Mouse (Mus musculus) spleen, postnatal 10 days (tissue): ENCODE data around the gene Pi4k2a.
A peak's percentile ranks its signal among the peaks of the same experiment; 100 is the strongest.

ENCODE experiments used
- DNase-seq, 2 experiments: peaks; one replicate each; pipeline ENCODE4 v3.0.0; 2021 to 2022; ENCODE audit warnings: low spot score in 2 of 2

The Pi4k2a gene

DNA sequence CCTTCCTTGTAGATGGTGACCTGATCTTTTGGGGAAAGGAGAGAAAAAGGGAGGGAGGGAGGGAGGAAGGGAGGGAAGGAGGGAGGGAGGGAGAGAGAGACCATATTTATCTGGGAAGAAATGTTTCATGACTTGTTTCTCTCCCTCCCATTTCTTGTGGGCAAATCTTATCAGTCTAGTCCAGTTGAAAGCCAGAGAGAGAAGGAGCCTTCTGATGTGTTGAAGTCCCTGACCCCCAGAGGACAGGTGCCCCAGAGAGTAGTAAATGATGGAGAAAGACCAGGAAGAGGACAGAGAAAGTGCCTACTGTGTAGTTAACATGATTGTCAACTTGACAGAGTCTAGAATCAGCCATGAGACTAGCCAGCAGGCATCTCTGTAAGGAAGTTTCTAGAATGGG, 44.8 kb downstream of the Pi4k2a start:
- DNase-seq, result no peak

DNA sequence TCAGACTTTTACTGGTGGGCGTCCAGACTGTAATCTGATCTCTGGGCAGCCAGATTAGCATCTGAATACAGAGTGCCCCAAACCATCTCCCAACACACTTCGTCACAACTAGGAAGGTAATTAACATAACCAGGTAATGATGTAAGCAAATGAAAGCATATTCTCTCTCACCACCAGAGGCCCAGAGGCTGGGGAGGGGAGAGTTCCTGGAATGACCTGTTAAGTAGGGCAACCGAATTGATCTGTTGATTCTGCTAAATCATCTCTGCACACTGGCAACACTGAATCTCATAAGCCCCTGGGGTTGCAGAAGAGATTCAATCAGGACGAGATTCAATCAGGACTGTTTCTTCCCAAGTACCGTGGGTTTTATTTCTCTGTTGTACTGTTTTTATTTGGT, 45.9 kb downstream of the Pi4k2a start:
- DNase-seq, result no peak

DNA sequence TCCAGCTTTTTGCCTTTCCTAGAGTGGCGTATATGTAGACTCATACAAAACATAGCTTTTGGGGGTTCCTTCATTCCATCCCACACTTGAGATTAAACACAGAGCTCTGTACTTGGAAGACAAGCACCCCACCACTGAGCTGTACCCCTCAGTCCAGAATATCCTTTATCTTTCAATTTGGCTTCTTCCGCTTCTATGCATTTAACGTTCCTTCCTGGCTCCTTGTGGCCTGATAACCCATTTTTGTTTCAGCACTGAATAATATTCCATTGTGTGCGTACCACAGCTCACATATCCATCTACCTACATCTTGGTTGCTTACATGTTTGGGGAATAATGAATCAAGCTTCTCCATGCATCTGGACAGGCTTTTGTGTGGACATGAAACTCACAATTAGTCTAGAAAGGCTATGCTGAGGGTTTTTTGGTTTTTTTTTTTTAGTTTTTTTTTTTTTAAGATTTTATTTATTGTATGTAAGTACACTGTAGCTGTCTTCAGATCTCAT, 47.0 kb downstream of the Pi4k2a start:
- no peak for DNase-seq

DNA sequence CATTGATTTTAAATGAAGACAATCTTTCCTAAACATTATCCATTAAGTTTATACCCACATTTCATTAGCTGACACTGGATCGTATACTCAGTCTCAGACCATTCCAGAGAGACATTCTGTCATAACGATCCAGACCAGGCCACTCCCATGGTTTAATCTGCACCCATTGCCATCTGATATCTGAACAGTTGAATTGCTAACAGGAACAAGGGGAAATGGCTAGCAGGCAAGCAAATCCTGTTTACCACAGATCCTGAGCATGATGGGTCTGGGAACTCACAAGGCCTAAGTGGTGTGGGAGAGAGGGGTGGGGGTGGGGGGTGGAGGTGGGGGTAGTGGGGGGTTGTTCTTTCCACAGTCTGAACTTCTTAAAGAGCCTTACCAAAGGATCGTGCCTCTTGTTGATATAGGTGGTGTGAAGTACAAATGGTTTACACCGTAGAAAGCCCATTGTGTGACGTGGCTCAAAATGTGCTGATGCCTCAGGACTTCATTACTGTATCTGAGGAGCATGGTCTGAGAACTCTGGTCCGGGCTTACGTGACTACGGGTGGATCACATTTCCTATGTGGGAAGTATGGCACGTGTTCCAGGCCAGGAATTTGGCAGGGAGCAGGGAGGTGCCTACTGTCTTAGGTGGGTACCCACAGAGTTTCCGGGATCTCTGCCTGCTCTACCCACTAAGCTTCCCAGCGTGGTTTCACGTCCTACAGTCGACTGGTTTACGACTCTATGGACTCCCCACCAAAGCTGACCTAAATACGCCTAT, 48.4 kb downstream of the Pi4k2a start:
- DNase-seq, result no peak

DNA sequence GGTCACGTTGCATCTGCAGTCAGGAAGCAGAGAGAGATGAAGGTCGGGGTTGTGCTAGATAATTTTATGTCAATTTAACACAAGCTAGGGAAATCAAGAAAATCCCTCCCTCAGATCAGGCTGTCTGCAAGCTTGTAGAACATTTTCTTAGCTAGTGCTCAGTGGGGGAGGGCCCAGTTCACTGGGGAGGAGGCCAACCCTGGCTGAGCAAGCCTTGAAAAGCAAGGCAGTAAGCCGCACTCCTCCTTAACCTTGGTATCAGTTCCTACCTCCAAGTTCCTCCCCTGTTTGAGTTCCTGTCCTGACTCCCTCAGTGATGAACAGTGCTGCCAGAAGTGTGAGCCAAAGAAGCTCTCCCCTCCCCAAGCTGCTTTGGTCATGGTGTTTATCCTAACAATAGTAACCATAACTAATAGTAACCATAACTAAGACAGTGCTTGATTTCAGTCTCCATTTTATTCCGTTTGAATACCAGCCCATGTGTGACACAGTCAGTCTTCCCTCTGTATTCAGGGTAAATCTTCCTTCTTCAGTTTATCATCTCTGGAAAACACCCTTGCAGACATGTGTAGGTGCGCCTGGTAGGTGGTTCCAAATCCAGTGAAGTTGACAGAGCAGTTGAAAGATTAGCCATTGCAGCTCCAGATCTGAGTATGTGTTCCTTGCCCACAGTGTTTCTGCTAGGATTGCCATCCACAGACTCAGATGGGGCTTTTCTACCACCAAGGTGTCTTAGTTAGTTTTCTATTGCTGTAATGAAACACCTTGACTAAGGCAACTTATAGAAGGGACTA, 49.7 kb downstream of the Pi4k2a start:
- DNase-seq, result no peak

DNA sequence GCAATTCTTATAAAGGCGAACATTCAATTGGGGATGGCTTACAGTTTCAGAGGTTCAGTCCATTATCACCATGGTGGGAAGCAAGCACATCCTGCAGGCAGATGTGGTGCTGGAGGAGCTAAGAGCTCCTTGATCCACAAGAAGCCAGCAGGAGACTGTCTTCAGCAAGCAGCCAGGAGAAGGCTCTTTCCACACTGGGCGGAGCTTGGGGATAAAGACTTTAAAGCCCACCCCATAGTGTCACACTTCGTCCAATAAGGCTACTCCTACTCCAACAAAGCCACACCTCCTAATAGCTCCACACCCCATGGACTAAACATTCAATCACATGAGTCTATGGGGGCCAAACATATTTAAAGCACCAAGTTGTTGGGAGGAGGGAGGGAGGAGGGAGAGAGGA, 51.7 kb downstream of the Pi4k2a start:
- DNase-seq, result no peak

DNA sequence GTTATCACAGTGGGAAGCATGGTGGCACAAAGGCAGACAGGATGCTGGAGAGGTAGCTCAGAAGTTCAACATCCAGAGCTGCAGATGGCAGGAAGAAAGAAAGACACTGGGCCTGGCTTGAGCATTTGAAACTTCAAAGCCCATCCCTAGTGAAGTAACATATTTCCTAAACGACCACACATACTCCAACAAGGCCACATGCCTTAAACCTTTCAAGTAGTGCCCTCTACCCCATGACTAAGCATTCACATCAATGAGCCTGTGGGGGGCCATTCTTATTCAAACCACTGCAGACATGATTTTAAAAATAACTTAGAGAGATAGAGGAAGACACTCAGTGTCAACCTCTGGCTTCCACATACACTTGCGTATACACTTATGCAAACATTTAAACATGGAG, 52.5 kb downstream of the Pi4k2a start:
- DNase-seq, result no peak

DNA sequence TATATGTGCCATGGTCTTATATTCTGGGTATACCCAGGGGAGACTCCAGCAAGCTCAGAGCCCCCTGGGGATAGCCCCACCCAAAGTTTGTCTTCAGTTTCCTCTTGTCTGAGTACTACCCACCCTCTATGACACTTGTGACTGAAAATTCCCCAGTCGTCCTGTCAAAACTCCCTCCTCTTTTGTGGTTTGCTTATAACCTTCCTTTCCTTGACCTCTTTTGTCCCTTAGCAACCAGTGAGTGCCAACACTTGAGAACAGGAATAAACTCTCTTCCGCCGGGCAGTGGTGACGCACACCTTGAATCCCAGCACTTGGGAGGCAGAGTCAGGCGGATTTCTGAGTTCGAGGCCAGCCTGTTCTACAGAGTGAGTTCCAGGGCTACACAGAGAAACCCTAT, 53.8 kb downstream of the Pi4k2a start:
- no peak for DNase-seq

DNA sequence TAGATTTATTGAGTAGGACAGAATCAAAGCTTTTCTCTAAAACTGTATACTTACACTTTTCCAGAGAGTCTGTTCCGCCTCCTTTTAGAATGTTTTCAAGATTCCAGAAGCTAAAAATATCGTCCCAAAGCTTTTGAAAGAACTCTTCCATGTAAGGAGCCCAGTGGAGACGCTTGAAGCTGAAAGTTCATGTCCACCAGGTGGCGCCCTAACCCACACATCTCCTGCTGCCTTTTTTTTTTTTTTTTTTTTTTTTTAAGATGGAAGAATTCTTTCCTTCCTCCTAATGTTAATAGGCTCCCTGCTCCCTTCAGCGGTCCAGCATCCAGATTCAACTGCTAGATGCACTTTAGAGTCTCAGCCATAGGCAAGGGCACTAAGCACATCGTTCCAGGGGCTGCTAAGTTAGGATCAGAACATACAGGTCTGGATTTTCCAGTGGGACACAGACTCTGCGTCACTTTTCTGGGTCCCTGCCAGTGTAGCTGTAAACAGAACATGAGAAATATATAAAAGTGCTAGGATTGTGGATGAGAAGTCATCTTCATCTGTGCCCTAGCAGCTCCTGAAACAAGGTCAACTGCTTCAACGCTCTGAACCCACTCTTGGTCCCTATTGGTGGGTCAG, 54.4 kb downstream of the Pi4k2a start:
- peak; percentile 61 to 91 for DNase-seq

DNA sequence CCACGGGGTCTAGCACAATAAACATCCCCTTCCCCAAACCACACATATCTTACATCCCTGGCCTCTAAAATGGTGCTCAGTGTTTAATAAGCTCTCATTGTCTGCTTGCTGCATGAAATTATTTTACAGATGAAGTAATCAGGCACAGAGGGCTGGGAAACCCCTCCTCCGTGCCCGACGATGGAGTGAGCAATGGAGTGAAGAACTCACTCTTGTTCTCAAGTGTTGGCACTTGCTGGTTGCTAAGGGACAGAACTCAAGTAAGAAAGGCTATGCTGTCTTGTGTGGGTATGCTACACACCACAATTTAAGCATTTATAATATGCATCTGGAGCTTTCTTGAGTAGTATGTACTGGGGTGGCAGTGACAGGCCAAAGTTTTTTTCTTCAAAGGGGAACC, 54.9 kb downstream of the Pi4k2a start:
- no peak for DNase-seq

DNA sequence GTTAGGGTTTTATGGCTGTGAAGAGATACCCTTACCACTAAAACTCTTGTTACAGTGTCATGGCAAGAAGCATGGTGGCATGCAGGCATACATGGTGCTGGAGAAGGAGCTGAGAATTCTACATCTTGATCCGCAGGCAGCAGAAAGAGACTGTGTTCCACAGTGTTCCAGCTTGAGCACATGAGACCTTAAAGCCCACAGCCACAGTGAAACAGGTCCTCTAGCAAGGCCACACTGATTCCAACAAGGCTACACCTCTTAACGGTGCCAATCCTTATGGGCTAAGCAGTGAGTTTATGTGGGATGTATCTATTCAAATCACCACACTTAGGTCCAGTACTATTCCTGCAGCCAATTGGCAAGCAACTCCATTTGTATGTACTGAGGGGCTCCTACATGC, 55.5 kb downstream of the Pi4k2a start:
- no peak for DNase-seq

DNA sequence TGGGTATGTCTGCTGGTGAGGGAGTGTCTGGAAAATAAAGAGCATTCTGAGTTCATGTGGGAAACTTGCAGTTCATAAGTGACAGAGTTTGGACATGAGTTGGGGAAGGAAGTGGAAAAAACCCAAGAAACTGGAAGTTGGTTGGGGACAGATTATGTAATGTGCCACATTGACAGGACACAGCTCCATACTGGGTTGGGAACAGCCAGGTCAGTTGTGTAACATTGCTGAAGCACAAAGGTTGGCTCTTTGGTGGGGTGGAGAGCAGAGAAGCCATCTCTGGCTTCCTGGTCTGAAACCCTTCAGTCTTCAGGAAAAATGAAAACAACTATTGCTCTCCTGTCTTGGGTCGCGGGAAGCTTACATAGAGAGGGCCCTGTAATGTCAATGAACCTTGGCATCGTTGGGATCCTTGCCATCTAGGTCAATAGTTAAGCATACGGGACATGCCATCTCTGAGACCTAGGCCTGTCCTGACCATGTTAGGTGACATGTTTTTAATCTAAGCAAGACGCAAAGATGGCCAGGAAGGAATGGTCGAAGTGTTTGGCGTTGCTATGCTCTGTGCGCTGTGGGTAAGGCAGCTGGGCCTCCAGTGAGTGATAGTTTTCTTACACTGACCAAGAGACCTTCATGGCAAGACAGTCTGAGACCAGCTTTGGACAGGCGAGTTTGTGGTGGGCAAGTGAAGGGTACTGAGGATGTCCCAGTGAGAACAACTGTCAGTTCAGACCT, 56.2 kb downstream of the Pi4k2a start:
- no peak for DNase-seq

DNA sequence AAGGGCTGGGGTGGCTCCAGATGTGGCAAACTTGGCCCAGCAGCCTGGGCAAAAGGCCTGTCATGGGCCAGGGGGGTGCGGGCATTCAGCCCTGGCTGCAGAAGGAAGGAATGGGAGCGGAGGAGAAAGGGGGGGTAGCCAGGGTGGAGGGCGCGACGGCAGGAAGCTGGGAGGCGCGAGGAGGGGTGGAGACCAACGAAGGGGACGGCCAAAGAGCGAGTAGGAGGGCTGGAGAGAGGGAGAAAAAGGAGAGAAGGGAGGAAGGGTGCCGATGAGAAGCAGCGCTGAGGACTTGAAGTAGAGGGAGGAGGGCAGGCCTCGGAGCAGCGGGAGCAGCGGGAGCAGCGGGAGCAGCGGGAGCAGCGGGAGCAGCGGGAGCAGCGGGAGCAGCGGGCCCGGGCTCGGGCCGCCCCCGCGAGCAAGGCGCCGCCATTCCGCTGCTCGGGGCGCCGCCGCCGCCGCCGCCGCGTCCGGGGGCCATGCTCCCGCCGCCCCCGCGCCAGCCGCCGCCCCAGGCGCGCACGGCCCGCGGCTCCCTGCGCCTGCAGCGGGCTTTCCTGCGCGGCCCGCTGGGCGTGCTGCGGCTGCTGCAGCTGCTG, 57.0 kb downstream of the Pi4k2a start, which contains the start of gene Marveld1:
Gene Marveld1 (plus strand): TSS at position 231 of the 599 bp plus-strand sequence.
- DNase-seq, result peak in 1 of 2 experiments; percentile 46

DNA sequence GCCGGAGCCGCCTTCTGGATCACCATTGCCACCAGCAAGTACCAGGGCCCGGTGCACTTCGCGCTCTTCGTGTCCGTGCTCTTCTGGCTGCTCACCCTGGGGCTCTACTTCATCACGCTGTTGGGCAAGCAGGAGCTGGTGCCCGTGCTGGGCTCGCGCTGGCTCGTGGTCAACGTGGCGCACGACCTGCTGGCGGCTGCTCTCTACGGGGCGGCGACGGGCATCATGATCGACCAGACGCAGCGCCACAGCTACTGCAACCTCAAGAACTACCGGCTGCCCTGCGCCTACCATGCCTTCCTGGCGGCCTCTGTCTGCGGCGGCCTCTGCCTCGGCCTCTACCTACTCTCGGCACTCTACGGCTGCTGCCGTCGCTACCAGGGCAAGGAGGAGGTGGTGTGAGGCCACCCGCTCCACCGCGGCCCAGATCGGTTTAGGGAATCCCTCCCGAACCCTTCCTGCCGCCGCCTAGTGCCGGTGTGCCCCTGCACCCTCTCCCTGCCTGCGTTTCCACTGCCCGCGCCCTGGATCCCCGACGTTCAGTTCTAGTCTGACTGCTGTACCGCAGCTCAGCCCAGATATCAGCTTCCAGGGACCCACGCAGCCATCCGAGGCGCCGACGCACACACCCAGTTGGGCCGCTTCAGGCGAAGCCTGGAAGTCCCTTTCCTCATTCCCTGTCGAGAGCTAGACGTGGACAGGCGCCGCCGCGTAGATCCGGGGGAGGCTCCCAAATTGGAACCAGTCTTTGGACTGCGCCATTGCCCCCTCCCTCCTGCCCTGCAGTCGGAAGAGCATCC, 57.7 kb downstream of the Pi4k2a start:
- DNase-seq, result peak in 1 of 2 experiments; percentile 50

DNA sequence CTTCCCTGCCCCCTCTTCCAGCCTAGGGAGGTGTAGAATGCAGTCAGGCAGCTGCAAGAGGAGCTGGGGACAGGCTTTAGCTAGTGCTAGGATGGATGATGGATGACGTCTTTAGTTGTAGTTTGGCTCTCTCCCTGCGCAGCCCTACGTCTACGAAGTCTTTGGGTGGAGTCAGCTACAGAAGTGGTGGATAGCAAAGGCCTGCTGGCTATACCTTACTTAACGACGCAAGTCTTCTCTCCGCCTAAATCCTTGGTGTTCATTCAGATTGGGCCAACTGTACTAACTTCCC, 58.2 kb downstream of the Pi4k2a start:
- no peak for DNase-seq

DNA sequence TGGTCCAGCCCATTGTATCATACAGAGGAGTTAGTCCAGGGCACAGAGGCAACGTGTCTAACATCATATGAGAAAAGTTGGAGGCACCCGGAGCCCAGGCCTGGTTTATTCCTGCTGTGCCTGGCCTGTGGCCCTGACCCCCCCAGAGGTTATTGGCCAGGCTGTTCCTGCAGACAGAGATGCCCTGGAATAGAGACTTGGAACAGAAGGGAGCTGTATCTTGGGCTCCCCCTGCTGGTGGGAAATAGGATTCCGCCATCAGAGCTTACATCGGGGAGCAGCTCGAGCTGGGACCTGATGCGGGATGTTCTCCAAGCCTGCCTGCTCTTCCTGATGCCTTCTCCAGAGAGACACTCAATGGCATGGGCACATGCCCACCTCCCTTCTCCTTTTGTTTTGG, 61.7 kb downstream of the Pi4k2a start:
- DNase-seq, result peak; percentile 65 to 81

DNA sequence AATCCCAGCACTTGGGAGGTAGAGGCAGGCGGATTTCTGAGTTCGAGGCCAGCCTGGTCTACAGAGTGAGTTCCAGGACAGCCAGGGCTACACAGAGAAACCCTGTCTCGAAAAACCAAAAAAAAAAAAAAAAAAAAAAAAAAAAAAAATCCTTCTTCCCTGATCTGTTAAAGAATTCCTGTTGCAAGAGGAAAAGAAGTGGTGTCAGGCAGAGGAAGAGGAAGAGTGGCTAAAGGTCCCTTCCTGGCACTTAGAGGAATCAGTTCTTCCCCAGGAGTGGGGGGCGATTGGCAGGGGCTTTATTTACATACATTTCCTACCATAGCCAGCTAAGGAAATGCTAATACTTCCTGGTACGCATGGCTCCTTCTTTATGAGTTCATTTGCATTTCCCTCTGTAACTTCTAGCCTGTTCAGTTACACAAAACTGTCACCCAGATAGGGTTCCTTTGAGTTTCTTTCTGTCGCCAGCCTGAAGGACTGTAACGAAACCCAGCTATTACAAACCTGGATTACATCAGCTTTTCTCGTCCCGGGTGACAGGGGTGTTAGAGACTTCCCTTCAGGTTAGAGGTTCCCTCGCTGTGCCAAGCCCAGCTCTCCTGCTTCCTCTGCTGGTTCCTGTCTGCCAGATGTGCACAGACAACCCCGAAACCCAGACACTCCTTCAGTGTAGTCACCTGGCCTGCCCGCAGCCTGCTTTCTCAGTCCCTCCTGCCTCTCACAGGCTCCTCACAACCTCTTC, 67.4 kb downstream of the Pi4k2a start:
- DNase-seq, result no peak

DNA sequence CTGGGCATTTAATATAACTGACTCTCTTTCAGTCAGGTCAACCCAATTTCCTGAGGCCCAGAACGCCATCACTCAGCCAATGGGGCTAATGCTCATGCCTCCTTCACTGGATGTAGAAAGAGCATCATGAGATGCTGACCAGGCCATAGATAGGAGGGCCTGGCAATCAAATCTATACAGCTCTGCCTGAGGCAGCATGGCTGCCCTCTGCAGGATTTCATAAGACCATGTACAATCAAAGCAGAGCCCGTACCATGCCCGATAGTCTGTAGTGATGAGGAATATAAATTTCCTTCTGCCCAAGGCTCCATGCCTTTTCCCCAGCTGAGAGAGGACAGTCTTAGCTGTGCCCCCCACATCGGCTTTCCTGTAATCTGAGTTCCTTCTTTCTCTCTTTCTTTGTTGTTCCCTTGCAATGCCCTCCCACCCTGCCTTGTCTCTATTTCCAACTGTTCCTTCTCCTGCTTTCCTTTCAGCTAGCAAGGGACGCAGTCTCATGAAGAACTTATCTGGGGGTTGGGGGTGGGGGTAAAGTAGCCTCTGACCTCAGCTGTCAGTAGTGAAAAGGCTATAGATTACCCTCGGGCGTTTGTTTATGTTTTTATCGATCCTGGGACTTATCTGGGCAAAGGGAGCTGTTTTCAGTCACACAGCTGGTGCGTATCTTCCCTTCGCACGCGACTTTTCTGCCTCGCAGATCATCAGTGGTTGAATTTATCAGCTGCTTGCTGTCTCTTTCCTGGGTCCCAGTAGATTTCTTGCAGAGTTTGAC, 68.2 kb downstream of the Pi4k2a start:
- DNase-seq, result no peak

DNA sequence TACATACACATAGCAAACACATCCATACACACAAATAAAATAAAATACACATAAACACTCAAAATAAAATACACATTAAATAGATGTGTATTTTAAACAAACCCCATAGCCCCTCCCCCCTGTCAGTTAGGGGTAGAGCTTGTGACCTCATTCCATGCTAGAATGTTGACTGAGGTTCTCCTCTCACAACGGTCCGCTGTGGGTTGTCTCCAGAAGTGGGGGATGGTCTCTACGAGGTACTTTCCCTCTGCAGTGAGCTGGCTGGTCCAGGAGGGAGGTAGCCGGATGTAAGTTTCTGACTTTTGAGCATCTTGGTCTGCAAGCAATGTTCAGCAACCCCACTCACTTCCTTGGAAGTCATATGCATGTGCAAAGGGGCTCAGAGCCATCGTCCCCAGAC, 73.5 kb downstream of the Pi4k2a start, which contains the start of gene Zfyve27:
Gene Zfyve27 (plus strand): TSS at position 188 of the 400 bp plus-strand sequence.
- no peak for DNase-seq
